Mouse (Mus musculus) neural tube, embryonic 10.5 days (tissue): ENCODE results near the gene Mnat1.

ENCODE experiments used
- DNase-seq: peaks from one replicate; pipeline ENCODE4 v3.0.0-alpha.2; 2017; ENCODE audit warnings: low spot score; ENCODE audit errors: extremely low spot score

The Mnat1 gene

DNA sequence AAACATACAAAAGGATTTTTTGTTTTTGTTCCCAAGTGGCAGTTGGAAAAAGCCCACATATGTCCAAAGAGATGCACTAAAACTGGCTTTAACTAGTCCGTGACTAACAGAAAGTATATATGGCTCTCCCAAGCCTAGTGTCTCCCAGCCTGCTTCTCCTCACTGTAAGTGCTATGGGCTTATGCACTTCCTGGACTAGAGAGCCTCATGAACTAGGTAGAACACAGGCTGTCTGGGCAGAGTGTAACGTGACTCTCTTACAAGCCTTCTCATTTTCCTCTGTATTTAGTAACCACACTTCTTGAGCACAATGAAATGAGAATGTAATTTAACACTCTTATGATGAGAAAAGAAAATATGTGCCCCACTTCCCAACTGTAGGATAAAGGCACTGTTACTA, 185.2 kb downstream of the Mnat1 start:
- DNase-seq: no peak

DNA sequence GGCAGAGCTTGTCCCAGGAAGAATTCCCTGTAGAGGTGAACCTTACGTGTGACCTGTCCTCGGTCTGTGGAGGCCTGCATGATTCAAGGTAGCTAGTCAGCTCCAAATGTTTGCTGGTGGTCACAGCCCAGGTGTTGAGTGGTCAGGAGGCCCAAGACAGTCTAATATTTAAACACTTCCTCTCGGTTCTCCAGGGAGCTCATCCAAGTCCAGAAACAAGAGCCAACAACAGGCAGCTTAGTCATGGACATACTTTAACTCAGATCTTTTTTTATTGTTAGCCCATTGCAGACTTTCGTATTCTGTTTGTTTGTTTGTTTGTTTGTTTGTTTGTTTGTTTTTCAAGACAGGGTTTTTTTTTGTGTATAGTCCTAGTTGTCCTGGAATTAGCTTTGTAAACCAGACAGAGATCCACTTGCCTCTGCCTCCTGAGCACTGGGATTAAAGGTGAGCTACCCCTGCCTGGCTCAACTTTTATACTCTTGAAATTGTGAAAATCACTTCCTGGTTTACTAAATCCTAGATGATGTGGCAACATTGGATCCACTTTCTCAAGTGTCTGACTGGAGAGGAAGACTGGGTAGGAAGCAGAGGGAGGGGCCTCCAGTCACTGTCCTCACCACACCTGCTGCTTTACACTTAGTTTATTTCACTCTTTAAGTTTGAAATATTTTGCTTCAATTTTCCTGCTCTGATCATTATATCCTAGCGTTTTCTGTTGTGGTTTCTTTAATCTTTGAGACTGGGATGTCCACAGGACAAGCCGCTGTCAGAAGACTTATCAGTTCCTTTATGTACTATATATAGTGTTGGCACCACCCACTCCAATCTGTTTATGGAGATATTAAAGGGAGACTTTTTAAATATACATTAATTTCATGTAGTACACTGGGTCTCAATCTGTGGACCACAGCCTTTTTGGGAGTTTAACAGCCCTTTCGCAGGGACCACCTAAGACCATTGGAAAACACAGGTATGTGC, 194.5 kb downstream of the Mnat1 start:
- DNase-seq: no peak
